Mouse (Mus musculus) myocyte (in vitro differentiated cells): ENCODE results near the gene Gm21987. TPM values are rescaled to one million over a fixed set of nuclear protein-coding genes. Genes with fewer than 3 reads are reported as not detected.
A peak's percentile ranks its signal among the peaks of the same experiment; 100 is the strongest.

ENCODE experiments used
- H3K27me3 ChIP-seq: one replicate; pipeline ENCODE4 v1.6.1; 2011; ENCODE audit not compliant: control insufficient read depth, insufficient read depth, insufficient read length
- H3K36me3 ChIP-seq: one replicate; pipeline ENCODE4 v1.6.1; 2011; ENCODE audit not compliant: control insufficient read depth, insufficient read depth
- H3K4me2 ChIP-seq: one replicate; pipeline ENCODE4 v1.6.1; 2011; ENCODE audit warnings: low read depth, control low read depth
- H3K4me3 ChIP-seq: one replicate; pipeline ENCODE4 v1.5.1; 2011; ENCODE audit warnings: mild to moderate bottlenecking, control low read depth, moderate library complexity
- H3K79me2 ChIP-seq: one replicate; pipeline ENCODE4 v1.6.1; 2011; ENCODE audit not compliant: control insufficient read depth, insufficient read depth
- H3ac ChIP-seq: one replicate; pipeline ENCODE4 v1.6.1; 2011; ENCODE audit not compliant: control insufficient read depth, insufficient read length
- CEBPB ChIP-seq: IDR thresholded peaks from 2 replicates; pipeline ENCODE4 v1.6.1; 2011; ENCODE audit warnings: mild to moderate bottlenecking, moderate library complexity; ENCODE audit not compliant: poor library complexity, insufficient read depth, severe bottlenecking
- E2F4 ChIP-seq: IDR thresholded peaks from one replicate; pipeline ENCODE4 v1.6.1; 2011; ENCODE audit warnings: mild to moderate bottlenecking, control low read depth, moderate library complexity; ENCODE audit not compliant: insufficient read depth
- MAX ChIP-seq: IDR thresholded peaks from one replicate; pipeline ENCODE4 v1.6.1; 2011; ENCODE audit warnings: low read depth, mild to moderate bottlenecking, control low read depth
- MYOD1 ChIP-seq, 3 experiments: IDR thresholded peaks; one replicate each; pipeline ENCODE4 v1.6.1; 2011; ENCODE audit warnings: control low read depth in 2 of 3, low read depth in 2 of 3, mild to moderate bottlenecking in 2 of 3, moderate library complexity in 1 of 3; ENCODE audit not compliant: insufficient read length in 2 of 3, control insufficient read depth in 1 of 3
- MYOG ChIP-seq, 3 experiments: IDR thresholded peaks; one replicate each; pipeline ENCODE4 v1.6.1; 2011; ENCODE audit warnings: control low read depth in 2 of 3, low read depth in 2 of 3, mild to moderate bottlenecking in 2 of 3; ENCODE audit not compliant: insufficient read length in 2 of 3, control insufficient read depth in 1 of 3, insufficient read depth in 1 of 3
- POLR2A ChIP-seq: IDR thresholded peaks from one replicate; pipeline ENCODE4 v1.6.1; 2011; ENCODE audit warnings: low read depth, mild to moderate bottlenecking, control low read depth, moderate library complexity; ENCODE audit not compliant: insufficient read length
- POLR2AphosphoS2 ChIP-seq: IDR thresholded peaks from one replicate; pipeline ENCODE4 v1.6.1; 2011; ENCODE audit warnings: low read depth, control low read depth; ENCODE audit not compliant: insufficient read length
- REST ChIP-seq: IDR thresholded peaks from one replicate; pipeline ENCODE4 v1.6.1; 2011; ENCODE audit warnings: mild to moderate bottlenecking, control low read depth, moderate library complexity; ENCODE audit not compliant: insufficient read depth, insufficient read length
- SRF ChIP-seq: IDR thresholded peaks from one replicate; pipeline ENCODE4 v1.6.1; 2011; ENCODE audit warnings: low read depth; ENCODE audit not compliant: control insufficient read depth, insufficient read length
- TCF12 ChIP-seq: IDR thresholded peaks from one replicate; pipeline ENCODE4 v1.6.1; 2011; ENCODE audit warnings: mild to moderate bottlenecking, control low read depth; ENCODE audit not compliant: poor library complexity, insufficient read depth, severe bottlenecking
- TCF3 ChIP-seq: IDR thresholded peaks from one replicate; pipeline ENCODE4 v1.6.1; 2011; ENCODE audit warnings: low read depth, control low read depth; ENCODE audit not compliant: insufficient read length
- USF1 ChIP-seq: IDR thresholded peaks from one replicate; pipeline ENCODE4 v1.6.1; 2011; ENCODE audit warnings: low read depth, mild to moderate bottlenecking, control low read depth, moderate library complexity
- polyA plus RNA-seq: library from polyadenylated mRNA; unstranded; fragments of >200 nt; fragmentation: generic; extraction: Trizol; gene quantifications from one replicate; pipeline ENCODE4 v1.2.1, GENCODE M21; 2012; ENCODE audit warnings: missing spikeins

Gene Gm21987
- polyA plus RNA-seq, 1 experiment: 0.16 TPM

DNA sequence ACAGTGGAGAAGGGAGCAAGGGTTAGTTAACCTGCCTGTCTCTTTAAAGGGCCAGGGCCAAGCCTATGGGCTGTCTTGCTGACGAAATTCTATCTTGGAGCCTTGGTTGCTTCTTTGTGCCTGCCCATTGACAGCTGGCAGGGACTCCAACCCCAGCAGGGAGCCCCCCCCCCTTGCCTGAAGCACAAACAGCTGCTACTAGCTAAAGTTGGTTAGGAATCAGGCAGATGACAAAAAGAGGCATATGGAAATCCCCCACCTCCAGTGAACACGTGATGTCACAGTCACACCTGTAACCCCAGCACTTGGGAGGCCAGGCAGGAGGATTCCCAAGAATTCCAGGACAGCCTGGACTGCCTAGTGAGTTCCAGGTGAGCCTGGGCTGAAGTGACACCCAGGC is 13.5 kb downstream of the Gm21987 start:
- no peaks in the 10 kb centered on the region for H3K27me3 ChIP-seq
- no peak overlapping the region for H3K4me3 ChIP-seq
- no peaks in the 10 kb centered on the region for H3K36me3 ChIP-seq
- peak overlapping the region; percentile 42 for H3K4me2 ChIP-seq
- no peaks in the 10 kb centered on the region for H3K79me2 ChIP-seq
- no peak for TF ChIP-seq CEBPB
- TF ChIP-seq MYOD1 (IDR thresholded peaks at IDR 0.05; ENCODE audit: control insufficient read depth in 1 of 3, insufficient read length in 2 of 3, low read depth in 2 of 3): peak; percentile 84 to 96 (median 91)
- no peak for TF ChIP-seq E2F4
- TF ChIP-seq SRF: no peak
- TF ChIP-seq TCF3: no peak
- no peak for TF ChIP-seq MAX
- peak; percentile 28 for TF ChIP-seq POLR2AphosphoS2
- no peak for TF ChIP-seq REST
- TF ChIP-seq POLR2A: no peak
- TF ChIP-seq TCF12: peak; percentile 80
- TF ChIP-seq MYOG (IDR thresholded peaks at IDR 0.05; ENCODE audit: control insufficient read depth in 1 of 3, insufficient read depth in 1 of 3, insufficient read length in 2 of 3, low read depth in 2 of 3): peak; percentile 76 to 92 (median 91)
- peak; percentile 80 for TF ChIP-seq USF1
- no peak overlapping the region for H3ac ChIP-seq

- no peak within 1 kb of the TSS for H3ac ChIP-seq
- H3K36me3 ChIP-seq: no peaks in the 10 kb centered on the region
- peak within 1 kb of the TSS; percentile 6 for H3K4me2 ChIP-seq
- no peaks in the 10 kb centered on the region for H3K27me3 ChIP-seq
- no peak within 1 kb of the TSS for H3K4me3 ChIP-seq
- TF ChIP-seq SRF (no peak), POLR2AphosphoS2 (no peak), POLR2A (no peak), TCF12 (no peak), TCF3 (no peak), MYOD1 (IDR thresholded peaks at IDR 0.05; ENCODE audit: control insufficient read depth in 1 of 3, insufficient read length in 2 of 3, low read depth in 2 of 3) (no peak), E2F4 (no peak), CEBPB (no peak), REST (no peak), MAX (no peak), MYOG (IDR thresholded peaks at IDR 0.05; ENCODE audit: control insufficient read depth in 1 of 3, insufficient read depth in 1 of 3, insufficient read length in 2 of 3, low read depth in 2 of 3) (no peak), USF1 (no peak)
- peaks cover 7% of the 10 kb centered on the region for H3K79me2 ChIP-seq
Measured at GRCm38 (mm10) chr16:38361933-38362332, 15.1 kb downstream of the Gm21987 start, which contains the start of gene Popdc2. TSS of gene Popdc2 (plus strand) at chr16:38362209.

- Histone ChIP-seq H3K79me2 (peaks cover 7% of the 10 kb centered on the region), H3K4me2 (peak overlapping the region; percentile 6), H3K4me3 (no peak overlapping the region), H3K36me3 (no peaks in the 10 kb centered on the region), H3ac (no peak overlapping the region), H3K27me3 (no peaks in the 10 kb centered on the region)
- TF ChIP-seq POLR2AphosphoS2 (peak; percentile 15), MAX (no peak)
Measured at GRCm38 (mm10) chr16:38362493-38363255, 15.8 kb downstream of the Gm21987 start.

GRCm38 (mm10) chr16:38363256-38363595 is 16.4 kb downstream of the Gm21987 start:
- TF ChIP-seq SRF: no peak
- no peak for TF ChIP-seq REST
- TF ChIP-seq E2F4: no peak
- TF ChIP-seq USF1: no peak
- TF ChIP-seq TCF3: no peak
- TF ChIP-seq CEBPB: no peak
- TF ChIP-seq TCF12: no peak
- TF ChIP-seq MAX: no peak
- no peak for TF ChIP-seq POLR2A
- TF ChIP-seq MYOG (IDR thresholded peaks at IDR 0.05; ENCODE audit: control insufficient read depth in 1 of 3, insufficient read depth in 1 of 3, insufficient read length in 2 of 3, low read depth in 2 of 3): no peak
- no peak for TF ChIP-seq MYOD1 (IDR thresholded peaks at IDR 0.05; ENCODE audit: control insufficient read depth in 1 of 3, insufficient read length in 2 of 3, low read depth in 2 of 3)
- TF ChIP-seq POLR2AphosphoS2: no peak
- Histone ChIP-seq H3K79me2 (peaks cover 7% of the 10 kb centered on the region), H3K36me3 (no peaks in the 10 kb centered on the region), H3K4me3 (no peak overlapping the region), H3K27me3 (no peaks in the 10 kb centered on the region), H3K4me2 (peak overlapping the region; percentile 62), H3ac (no peak overlapping the region)

DNA sequence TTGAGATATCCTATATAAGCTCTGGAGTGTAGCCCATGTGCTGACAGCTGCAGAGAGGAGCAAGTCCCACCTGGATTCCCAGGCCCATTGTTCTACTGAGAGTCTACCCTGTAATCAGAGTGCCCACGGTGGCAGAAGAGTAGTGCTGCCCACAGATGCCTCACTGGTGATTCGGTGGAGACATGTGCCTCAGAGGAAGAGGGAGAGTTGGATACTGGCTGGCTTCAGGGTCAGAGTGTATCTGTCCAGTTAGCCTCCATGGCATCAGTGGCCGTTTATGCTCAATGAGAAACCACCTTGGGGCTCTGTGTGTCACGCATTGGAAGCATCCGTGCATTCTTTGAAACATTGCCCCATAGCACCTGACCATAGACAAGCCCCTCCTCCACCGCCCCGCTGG is 16.8 kb downstream of the Gm21987 start:
- TF ChIP-seq MYOD1 (IDR thresholded peaks at IDR 0.05; ENCODE audit: control insufficient read depth in 1 of 3, insufficient read length in 2 of 3, low read depth in 2 of 3) (peak in 1 of 3 experiments; percentile 16), POLR2AphosphoS2 (peak; percentile 22), TCF3 (no peak)
- Histone ChIP-seq H3K79me2 (peaks cover 7% of the 10 kb centered on the region), H3K27me3 (no peaks in the 10 kb centered on the region), H3ac (no peak overlapping the region), H3K36me3 (no peaks in the 10 kb centered on the region), H3K4me3 (no peak overlapping the region), H3K4me2 (peak overlapping the region; percentile 62)
